ENCODE assay signal across 18 mouse cellular contexts in the genomic region with DNA sequence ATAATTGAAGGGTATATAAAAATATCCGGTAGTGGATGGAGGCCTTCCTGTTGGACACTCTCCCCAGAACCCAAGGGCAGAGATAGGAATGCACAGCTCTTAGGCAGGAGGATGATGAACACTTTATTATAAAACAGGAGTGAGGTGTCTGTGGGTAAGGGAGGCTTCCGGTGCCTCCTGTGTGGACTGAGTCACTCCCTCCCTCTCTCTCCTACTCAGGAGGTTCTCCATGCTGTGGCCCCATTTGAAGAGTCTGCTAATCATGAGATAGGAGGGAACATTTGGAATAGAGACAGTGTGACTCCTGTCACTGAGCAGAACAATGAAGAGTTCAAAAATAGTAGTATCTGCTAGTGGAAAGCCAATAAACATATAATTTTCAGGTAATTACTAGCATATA. TPM values are rescaled to one million over a fixed set of nuclear protein-coding genes. Genes with fewer than 3 reads are reported as not detected.
DNase-seq lines count a peak whose midpoint lies in the region; ATAC-seq and TF ChIP-seq lines count a peak whose summit lies in the region.
"Had no signal": no experiment of that assay in that cellular context is flagged by ENCODE, and none has a peak within 500 bp of the region (broad histone marks: within the 10 kb centered on the region; RNA-seq: fewer than 3 reads in every experiment).

No protein-coding gene starts in this region.

- H3K27ac ChIP-seq in left cerebral cortex, adult 2 months = no peak overlapping the region
- H3K27ac ChIP-seq: embryonic facial prominence, embryonic 10.5 days; embryonic facial prominence, embryonic 12.5 days had no signal

- peak; percentile 62; the same call in 1 of the 2 replicates for ATAC-seq in frontal cortex, adult (ENCODE audit: low TSS enrichment)
- ATAC-seq: forebrain, embryonic 14.5 days; forebrain, embryonic 16.5 days had no signal

- DNase-seq in frontal cortex, postnatal 10 days (ENCODE audit: low spot score in 2 of 2) = no peak
- DNase-seq in left cerebral cortex, adult 11 months (ENCODE audit: low spot score) = peak; percentile 12
- DNase-seq in left cerebral cortex, adult 2 months (ENCODE audit: extremely low spot score in 1 of 2, low spot score in 2 of 2) = no peak
- peak; percentile 18 for DNase-seq in 416B (ENCODE audit: low read depth)
- no peak for DNase-seq in lung, postnatal 25 days (ENCODE audit: low spot score)
- DNase-seq: adrenal gland, adult 2 months; adrenal gland, postnatal 10 days; adrenal gland, postnatal 25 days; cerebellum, adult 11-12 months; cerebellum, adult 2 months; cerebellum, adult 9-10 months; cerebellum, postnatal 10 days; cerebellum, postnatal 25 days had no signal

- no peak for TF ChIP-seq CTCF in left cerebral cortex, adult 2 months (IDR thresholded peaks at IDR 0.05)

- intact Hi-C loops in left cerebral cortex, adult 2 months (cut with DNase I) = no loop called here

- no peak overlapping the region for H3K4me3 ChIP-seq in left cerebral cortex, adult 2 months
- H3K4me3 ChIP-seq: embryonic facial prominence, embryonic 10.5 days; embryonic facial prominence, embryonic 12.5 days had no signal

RNA-seq across cellular contexts. Expression of gene Pias1, which starts 47.7 kb away (rescaled TPM):
- total RNA-seq in left cerebral cortex, adult 2 months (2021) = 10 to 100 TPM; 66.0 to 68.6 TPM

Comparison
In these comparisons a context has a peak if more than half of its experiments do, and no peak if none do; other contexts are left out.
1. DNase-seq: peak in left cerebral cortex, adult 11 months (single experiment) and 416B (single experiment); none in frontal cortex, postnatal 10 days (0 of 2), left cerebral cortex, adult 2 months (0 of 2) and lung, postnatal 25 days (single experiment).